In genomic region chr14:92907623-92908045, GRCm38 (mm10) we compare ENCODE assay signal across 9 mouse cellular contexts.
DNase-seq lines count a peak whose midpoint lies in the region; ATAC-seq lines count a peak whose summit lies in the region.
"Had no signal": no experiment of that assay in that cellular context is flagged by ENCODE, and none has a peak within 500 bp of the region (broad histone marks: within the 10 kb centered on the region; RNA-seq: fewer than 3 reads in every experiment).

No protein-coding gene starts in this region.

- DNase-seq in cerebellum, postnatal 10 days = peak; percentile 62 to 73
- no peak for DNase-seq in cerebellum, adult 9-11 months
- DNase-seq in retina, postnatal 1 day = peak; percentile 56
- no peak for DNase-seq in retina, embryonic 14.5 days (ENCODE audit: low spot score)
- DNase-seq in left cerebral cortex, adult 9 months (ENCODE audit: low spot score in 2 of 2) = peak; percentile 3 to 8
- DNase-seq in urinary bladder, postnatal 36 days (ENCODE audit: low spot score in 2 of 2) = no peak
- no peak for DNase-seq in spleen, postnatal 10 days (ENCODE audit: low spot score in 2 of 2)
- DNase-seq: heart, adult 11 months had no signal

- ATAC-seq in megakaryocyte, adult 5-6 weeks (ENCODE audit: poor library complexity, severe bottlenecking) = no peak

Comparison
In these comparisons a context has a peak if more than half of its experiments do, and no peak if none do; other contexts are left out.
1. DNase-seq: peak in cerebellum, postnatal 10 days (2 of 2), retina, postnatal 1 day (single experiment) and left cerebral cortex, adult 9 months (2 of 2); none in cerebellum, adult 9-11 months (single experiment), retina, embryonic 14.5 days (single experiment), urinary bladder, postnatal 36 days (0 of 2) and spleen, postnatal 10 days (0 of 2).